Mouse (Mus musculus): ENCODE results near the gene Suclg2.
A peak's percentile ranks its signal among the peaks of the same experiment; 100 is the strongest.

The Suclg2 gene

GRCm38 (mm10) chr6:95619817-95620216 is 98.8 kb downstream of the Suclg2 start:
- DNase-seq = no peak

- DNase-seq = no peak
Measured at GRCm38 (mm10) chr6:95618434-95618833, 100.2 kb downstream of the Suclg2 start.

GRCm38 (mm10) chr6:95613228-95613627 is 105.4 kb downstream of the Suclg2 start:
- no peak for DNase-seq

- no peak for DNase-seq
Measured at GRCm38 (mm10) chr6:95612412-95613022, 106.1 kb downstream of the Suclg2 start.

- no peak for DNase-seq
Measured at GRCm38 (mm10) chr6:95611059-95611458, 107.5 kb downstream of the Suclg2 start.

- DNase-seq = no peak
Measured at GRCm38 (mm10) chr6:95608123-95608522, 110.5 kb downstream of the Suclg2 start.

- peak in 1 of 2 experiments; percentile 36 for DNase-seq
Measured at GRCm38 (mm10) chr6:95600731-95601130, 117.9 kb downstream of the Suclg2 start.

- DNase-seq = peak; percentile 58 to 64
Measured at GRCm38 (mm10) chr6:95596766-95597750, 121.5 kb downstream of the Suclg2 start.

GRCm38 (mm10) chr6:95595852-95596251 is 122.7 kb downstream of the Suclg2 start:
- DNase-seq = no peak

- peak; percentile 84 to 87 for DNase-seq
Measured at GRCm38 (mm10) chr6:95594239-95594638, 124.4 kb downstream of the Suclg2 start.

GRCm38 (mm10) chr6:95592396-95592795 is 126.2 kb downstream of the Suclg2 start:
- DNase-seq = no peak

GRCm38 (mm10) chr6:95590463-95590862 is 128.1 kb downstream of the Suclg2 start:
- no peak for DNase-seq

GRCm38 (mm10) chr6:95587108-95587796 is 131.3 kb downstream of the Suclg2 start:
- DNase-seq = peak; percentile 73 to 78

- DNase-seq = no peak
Measured at GRCm38 (mm10) chr6:95581893-95582292, 136.7 kb downstream of the Suclg2 start.

- peak in 1 of 2 experiments; percentile 32 for DNase-seq
Measured at GRCm38 (mm10) chr6:95579792-95580191, 138.8 kb downstream of the Suclg2 start.

GRCm38 (mm10) chr6:95575531-95575930 is 143.1 kb downstream of the Suclg2 start:
- peak in 1 of 2 experiments; percentile 33 for DNase-seq

GRCm38 (mm10) chr6:95574867-95575266 is 143.7 kb downstream of the Suclg2 start:
- DNase-seq = peak in 1 of 2 experiments; percentile 16

- no peak for DNase-seq
Measured at GRCm38 (mm10) chr6:95574389-95574788, 144.2 kb downstream of the Suclg2 start.

- no peak for DNase-seq
Measured at GRCm38 (mm10) chr6:95573035-95573759, 145.4 kb downstream of the Suclg2 start.

GRCm38 (mm10) chr6:95571620-95572019 is 147.0 kb downstream of the Suclg2 start:
- DNase-seq = no peak

GRCm38 (mm10) chr6:95563355-95564009 is 155.1 kb downstream of the Suclg2 start:
- peak in 1 of 2 experiments; percentile 34 for DNase-seq

GRCm38 (mm10) chr6:95556320-95556719 is 162.3 kb downstream of the Suclg2 start:
- peak; percentile 15 to 35 for DNase-seq

Measured in cerebellum, postnatal 10 days (tissue).